Mouse (Mus musculus) frontal cortex, postnatal 36 days (tissue): ENCODE results near the gene Rpp25l.

Experiments used
- DNase-seq, 2 experiments: peaks; one replicate each; pipeline ENCODE4 v3.0.0; 2022; ENCODE audit warnings: low spot score in 2 of 2

Gene Rpp25l

DNA sequence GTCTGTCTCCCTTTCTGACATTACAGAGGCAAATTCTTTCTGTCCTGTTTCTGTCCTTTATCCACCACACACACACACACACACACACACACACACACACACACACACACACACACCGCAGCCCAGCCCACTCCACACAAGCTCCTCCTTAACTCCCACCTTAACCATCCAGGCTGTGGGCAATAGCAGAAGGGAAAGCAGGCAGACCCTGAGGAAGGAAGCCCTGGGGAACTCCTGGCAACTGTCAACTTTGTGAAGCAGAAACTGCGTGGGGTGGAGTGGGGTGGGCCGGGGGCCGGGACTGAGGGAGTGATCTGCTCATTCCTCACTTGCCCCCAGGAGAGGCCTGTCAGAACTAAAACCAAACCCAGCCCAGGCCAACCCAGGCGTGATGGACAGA, 41.8 kb downstream of the Rpp25l start:
- DNase-seq = no peak

GRCm38 (mm10) chr4:41670836-41671235, 42.5 kb downstream of the Rpp25l start:
- DNase-seq = no peak

- DNase-seq = no peak
Observed at GRCm38 (mm10) chr4:41666646-41667045, 46.7 kb downstream of the Rpp25l start.

DNA sequence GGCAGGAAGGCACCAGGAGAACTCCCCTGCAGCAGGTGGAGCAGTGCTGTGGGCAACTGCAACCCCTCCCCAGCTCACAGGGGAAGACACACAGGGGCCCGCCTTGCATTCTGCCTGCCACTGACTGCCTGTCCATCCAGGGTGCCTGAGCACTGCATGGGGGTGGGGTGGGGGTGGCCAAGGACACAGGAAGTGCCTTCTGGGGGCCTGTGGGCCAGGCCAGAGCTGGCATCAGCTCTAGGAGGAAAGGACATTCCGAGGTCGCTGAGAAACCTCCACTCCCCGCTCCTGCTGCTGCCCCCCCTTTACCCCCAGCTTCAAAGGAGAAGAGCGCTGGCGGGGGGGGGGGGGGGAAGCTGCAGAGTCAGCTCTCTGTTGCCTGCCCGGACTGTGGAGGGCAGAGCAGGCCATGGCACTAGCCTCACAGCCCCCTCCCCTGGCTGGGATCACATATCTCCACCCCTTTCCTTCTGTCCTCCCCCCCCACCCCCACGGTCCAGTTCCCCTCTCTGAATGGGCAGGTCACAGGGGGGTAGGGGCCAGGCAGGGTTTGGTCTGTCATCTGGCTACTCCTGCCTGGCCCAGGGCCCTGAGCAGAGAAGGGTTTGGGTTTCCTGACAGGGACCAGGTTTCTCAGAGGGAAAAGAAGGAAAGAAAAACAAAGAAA, 48.2 kb downstream of the Rpp25l start:
- DNase-seq = no peak

- no peak for DNase-seq
Observed at GRCm38 (mm10) chr4:41664533-41664932, 48.8 kb downstream of the Rpp25l start.

GRCm38 (mm10) chr4:41663614-41664013, 49.7 kb downstream of the Rpp25l start:
- no peak for DNase-seq

- DNase-seq = no peak
Observed at GRCm38 (mm10) chr4:41662723-41663122, 50.6 kb downstream of the Rpp25l start.
